Mouse (Mus musculus): ENCODE results near the gene Gm12216. TPM values are rescaled to one million over a fixed set of nuclear protein-coding genes. Genes with fewer than 3 reads are reported as not detected.
"Not testable (repeated sequence)": the region's sequence is repeated elsewhere in the genome, so short reads cannot be mapped to it uniquely, and the experiment has no call there.

The Gm12216 gene
- polyA plus RNA-seq (2015; fragmentation: Nextera tagmentation; extraction: Ambion mirVana), result 1.3 and 1.6 TPM in 2 replicates

- H3K27ac ChIP-seq; H3K27me3 ChIP-seq; H3K36me3 ChIP-seq; H3K9me3 ChIP-seq (replicated peaks); H3K4me1 ChIP-seq: not testable (repeated sequence)
- Histone ChIP-seq H3K4me2 (peak within 1 kb of the TSS; percentile 89), H3K9ac (peak within 1 kb of the TSS; percentile 51), H3K4me3 (replicated peaks) (peak within 1 kb of the TSS; percentile 62)
- ATAC-seq (replicated peaks; ENCODE audit: low FRiP score), result peak; percentile 54
- WGBS, result 10% methylated on average over 44 of the region's 50 CpGs
Observed at GRCm38 (mm10) chr11:53858761-53859580, at the start of gene Gm12216. Gene Gm12216, minus strand, starts transcription at chr11:53859256.

- no peak for ATAC-seq (replicated peaks; ENCODE audit: low FRiP score)
- H3K4me3 ChIP-seq (replicated peaks), result no peak overlapping the region
Observed at GRCm38 (mm10) chr11:53908686-53909085, 49.6 kb upstream of the Gm12216 start.

GRCm38 (mm10) chr11:53904534-53904925, 45.5 kb upstream of the Gm12216 start:
- peak overlapping the region; percentile 29; the same call in 1 of the 2 replicates for H3K4me2 ChIP-seq
- H3K36me3 ChIP-seq, result no peaks in the 10 kb centered on the region
- H3K27ac ChIP-seq, result peak overlapping the region; percentile 62
- peak; percentile 61 for ATAC-seq (replicated peaks; ENCODE audit: low FRiP score)
- no peak overlapping the region for H3K9ac ChIP-seq
- no peak overlapping the region for H3K4me3 ChIP-seq (replicated peaks)
- H3K9me3 ChIP-seq (replicated peaks), result no peaks in the 10 kb centered on the region
- WGBS, result 59% methylated on average over 9 of the region's 9 CpGs
- peaks cover 20% of the 10 kb centered on the region for H3K4me1 ChIP-seq
- H3K27me3 ChIP-seq, result no peaks in the 10 kb centered on the region

More at GRCm38 (mm10) chr11:53908686-53909085, 49.6 kb upstream of the Gm12216 start:
- 83% methylated on average over 8 of the region's 8 CpGs for WGBS
- Histone ChIP-seq H3K4me2 (no peak overlapping the region), H3K27ac (no peak overlapping the region), H3K27me3 (no peaks in the 10 kb centered on the region), H3K9me3 (replicated peaks) (no peaks in the 10 kb centered on the region), H3K36me3 (no peaks in the 10 kb centered on the region), H3K4me1 (peaks cover 13% of the 10 kb centered on the region), H3K9ac (no peak overlapping the region)

GRCm38 (mm10) chr11:53903781-53904533, 44.9 kb upstream of the Gm12216 start:
- H3K9ac ChIP-seq, result no peak overlapping the region
- H3K9me3 ChIP-seq (replicated peaks), result no peaks in the 10 kb centered on the region
- H3K36me3 ChIP-seq, result no peaks in the 10 kb centered on the region
- peak overlapping the region; percentile 29 for H3K4me2 ChIP-seq
- no peak overlapping the region for H3K4me3 ChIP-seq (replicated peaks)
- WGBS, result 21% methylated on average over 16 of the region's 16 CpGs
- H3K27me3 ChIP-seq, result no peaks in the 10 kb centered on the region
- ATAC-seq (replicated peaks; ENCODE audit: low FRiP score), result peak; percentile 86
- peak overlapping the region; percentile 62 for H3K27ac ChIP-seq
- peaks cover 20% of the 10 kb centered on the region for H3K4me1 ChIP-seq

GRCm38 (mm10) chr11:53902741-53903140, 43.7 kb upstream of the Gm12216 start:
- Histone ChIP-seq H3K4me3 (replicated peaks) (no peak overlapping the region), H3K4me1 (peaks cover 20% of the 10 kb centered on the region), H3K9me3 (replicated peaks) (no peaks in the 10 kb centered on the region), H3K27me3 (no peaks in the 10 kb centered on the region), H3K27ac (no peak overlapping the region), H3K4me2 (no peak overlapping the region), H3K9ac (no peak overlapping the region), H3K36me3 (no peaks in the 10 kb centered on the region)
- 79% methylated on average over 14 of the region's 14 CpGs for WGBS
- no peak for ATAC-seq (replicated peaks; ENCODE audit: low FRiP score)

GRCm38 (mm10) chr11:53900991-53901390, 41.9 kb upstream of the Gm12216 start:
- Histone ChIP-seq H3K27ac (no peak overlapping the region), H3K4me2 (no peak overlapping the region), H3K27me3 (no peaks in the 10 kb centered on the region), H3K4me3 (replicated peaks) (no peak overlapping the region), H3K9ac (no peak overlapping the region), H3K36me3 (no peaks in the 10 kb centered on the region), H3K9me3 (replicated peaks) (no peaks in the 10 kb centered on the region), H3K4me1 (peaks cover 20% of the 10 kb centered on the region)
- 50% methylated on average over 1 of the region's 1 CpGs for WGBS
- ATAC-seq (replicated peaks; ENCODE audit: low FRiP score), result no peak

GRCm38 (mm10) chr11:53899981-53900380, 40.9 kb upstream of the Gm12216 start:
- H3K4me2 ChIP-seq, result no peak overlapping the region
- H3K9me3 ChIP-seq (replicated peaks), result no peaks in the 10 kb centered on the region
- no peak overlapping the region for H3K9ac ChIP-seq
- 92% methylated on average over 6 of the region's 6 CpGs for WGBS
- H3K4me1 ChIP-seq, result peaks cover 20% of the 10 kb centered on the region
- H3K4me3 ChIP-seq (replicated peaks), result no peak overlapping the region
- H3K27ac ChIP-seq, result no peak overlapping the region
- ATAC-seq (replicated peaks; ENCODE audit: low FRiP score), result no peak
- no peaks in the 10 kb centered on the region for H3K36me3 ChIP-seq
- H3K27me3 ChIP-seq, result no peaks in the 10 kb centered on the region

GRCm38 (mm10) chr11:53899004-53899403, 39.9 kb upstream of the Gm12216 start:
- Histone ChIP-seq H3K27me3 (no peaks in the 10 kb centered on the region), H3K36me3 (no peaks in the 10 kb centered on the region), H3K9ac (no peak overlapping the region), H3K4me2 (no peak overlapping the region), H3K27ac (no peak overlapping the region), H3K9me3 (replicated peaks) (no peaks in the 10 kb centered on the region), H3K4me1 (peaks cover 11% of the 10 kb centered on the region), H3K4me3 (replicated peaks) (no peak overlapping the region)
- 35% methylated on average over 3 of the region's 3 CpGs for WGBS
- ATAC-seq (replicated peaks; ENCODE audit: low FRiP score), result no peak

- Histone ChIP-seq H3K27me3 (no peaks in the 10 kb centered on the region), H3K4me2 (no peak overlapping the region), H3K4me3 (replicated peaks) (no peak overlapping the region), H3K4me1 (peaks cover 7% of the 10 kb centered on the region; the same call in 1 of the 2 replicates), H3K27ac (no peak overlapping the region), H3K9me3 (replicated peaks) (no peaks in the 10 kb centered on the region), H3K36me3 (no peaks in the 10 kb centered on the region), H3K9ac (no peak overlapping the region)
- no peak for ATAC-seq (replicated peaks; ENCODE audit: low FRiP score)
- 73% methylated on average over 6 of the region's 6 CpGs for WGBS
Observed at GRCm38 (mm10) chr11:53896935-53897334, 37.9 kb upstream of the Gm12216 start.

GRCm38 (mm10) chr11:53893451-53893850, 34.4 kb upstream of the Gm12216 start:
- Histone ChIP-seq H3K9me3 (replicated peaks) (no peaks in the 10 kb centered on the region), H3K27me3 (no peaks in the 10 kb centered on the region), H3K27ac (peak overlapping the region; percentile 63; the same call in 1 of the 2 replicates), H3K9ac (no peak overlapping the region), H3K4me1 (peaks cover 37% of the 10 kb centered on the region), H3K4me3 (replicated peaks) (no peak overlapping the region), H3K36me3 (no peaks in the 10 kb centered on the region), H3K4me2 (no peak overlapping the region)
- 68% methylated on average over 2 of the region's 2 CpGs for WGBS
- no peak for ATAC-seq (replicated peaks; ENCODE audit: low FRiP score)

- ATAC-seq (replicated peaks; ENCODE audit: low FRiP score), result no peak
- 32% methylated on average over 9 of the region's 9 CpGs for WGBS
- H3K4me2 ChIP-seq, result 0 out of 2 replicates have a peak overlapping the region, but pooled peaks have one; percentile 14
Observed at GRCm38 (mm10) chr11:53892716-53893416, 33.8 kb upstream of the Gm12216 start.

More at GRCm38 (mm10) chr11:53892716-53893416, 33.8 kb upstream of the Gm12216 start:
- no peaks in the 10 kb centered on the region for H3K36me3 ChIP-seq
- no peaks in the 10 kb centered on the region for H3K27me3 ChIP-seq
- H3K9me3 ChIP-seq (replicated peaks), result no peaks in the 10 kb centered on the region
- peaks cover 43% of the 10 kb centered on the region for H3K4me1 ChIP-seq
- H3K27ac ChIP-seq, result peak overlapping the region; percentile 63
- no peak overlapping the region for H3K4me3 ChIP-seq (replicated peaks)
- no peak overlapping the region for H3K9ac ChIP-seq
